Mouse (Mus musculus): ENCODE data around the gene Pex6.
A peak's percentile ranks its signal among the peaks of the same experiment; 100 is the strongest.

The Pex6 gene

DNA sequence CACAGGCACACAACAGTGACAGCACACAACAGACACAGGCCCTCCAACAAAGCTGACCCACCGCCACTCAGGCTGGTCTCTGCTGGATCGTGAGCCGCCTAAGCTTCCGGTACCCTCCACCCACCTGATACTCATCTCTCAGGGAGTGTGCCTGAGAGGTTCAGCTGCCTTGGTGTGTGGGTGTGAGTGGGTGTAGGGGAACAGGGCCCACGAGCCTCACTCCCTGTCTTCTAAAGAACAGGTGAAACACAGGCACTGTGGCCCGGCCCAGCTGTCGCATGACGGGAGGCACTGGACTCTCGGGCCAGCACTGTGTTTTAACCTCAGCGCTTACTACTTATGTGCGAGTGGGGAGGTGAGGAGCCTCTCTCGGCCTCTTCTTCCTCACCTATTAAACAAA is 9.2 kb upstream of the Pex6 start:
- DNase-seq = no peak

- no peak for DNase-seq
These were observed 8.8 kb upstream of the Pex6 start for GRCm38 (mm10) chr17:46702506-46702905.

GRCm38 (mm10) chr17:46703971-46704886 is 7.0 kb upstream of the Pex6 start:
- DNase-seq = no peak

- peak; percentile 98 for DNase-seq
These were observed 6.1 kb upstream of the Pex6 start, which contains the start of gene Ppp2r5d for GRCm38 (mm10) chr17:46704887-46705835. Gene Ppp2r5d, minus strand, starts transcription at chr17:46705111.

- no peak for DNase-seq
These were observed 4.7 kb upstream of the Pex6 start for GRCm38 (mm10) chr17:46706375-46707089.

DNA sequence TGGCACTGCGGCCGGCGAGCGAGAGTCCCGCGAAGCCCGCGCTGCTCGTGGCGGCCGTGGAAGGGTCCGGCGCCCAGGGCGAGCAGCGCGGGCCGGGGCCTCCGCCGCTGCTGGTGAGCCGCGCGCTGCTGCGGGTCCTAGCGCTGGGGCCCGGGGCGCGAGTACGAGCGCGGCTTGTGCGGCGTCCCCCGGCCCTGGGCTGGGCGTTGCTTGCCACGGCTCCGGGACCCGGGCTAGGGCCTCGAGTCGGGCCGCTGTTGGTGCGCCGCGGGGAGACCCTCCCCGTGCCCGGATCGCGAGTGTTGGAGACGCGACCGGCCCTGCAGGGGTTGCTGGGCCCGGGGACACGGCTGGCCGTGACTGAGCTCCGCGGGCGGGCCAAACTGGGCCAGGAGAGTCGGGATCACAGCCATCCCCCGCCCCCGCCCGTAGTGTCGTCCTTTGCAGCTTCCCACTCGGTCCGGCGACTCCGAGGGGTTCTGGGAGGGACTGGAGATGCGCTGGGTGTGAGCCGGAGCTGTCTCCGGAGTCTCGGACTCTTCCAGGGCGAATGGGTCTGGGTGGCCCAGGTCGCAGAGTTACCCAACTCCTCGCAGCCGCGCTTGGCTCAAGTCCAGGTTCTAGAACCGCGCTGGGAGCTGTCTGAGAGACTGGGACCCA is 479 bp downstream of the Pex6 start:
- peak; percentile 23 for DNase-seq

GRCm38 (mm10) chr17:46712442-46712841 is 1.2 kb downstream of the Pex6 start:
- DNase-seq = no peak

GRCm38 (mm10) chr17:46713849-46714248 is 2.6 kb downstream of the Pex6 start:
- no peak for DNase-seq

DNA sequence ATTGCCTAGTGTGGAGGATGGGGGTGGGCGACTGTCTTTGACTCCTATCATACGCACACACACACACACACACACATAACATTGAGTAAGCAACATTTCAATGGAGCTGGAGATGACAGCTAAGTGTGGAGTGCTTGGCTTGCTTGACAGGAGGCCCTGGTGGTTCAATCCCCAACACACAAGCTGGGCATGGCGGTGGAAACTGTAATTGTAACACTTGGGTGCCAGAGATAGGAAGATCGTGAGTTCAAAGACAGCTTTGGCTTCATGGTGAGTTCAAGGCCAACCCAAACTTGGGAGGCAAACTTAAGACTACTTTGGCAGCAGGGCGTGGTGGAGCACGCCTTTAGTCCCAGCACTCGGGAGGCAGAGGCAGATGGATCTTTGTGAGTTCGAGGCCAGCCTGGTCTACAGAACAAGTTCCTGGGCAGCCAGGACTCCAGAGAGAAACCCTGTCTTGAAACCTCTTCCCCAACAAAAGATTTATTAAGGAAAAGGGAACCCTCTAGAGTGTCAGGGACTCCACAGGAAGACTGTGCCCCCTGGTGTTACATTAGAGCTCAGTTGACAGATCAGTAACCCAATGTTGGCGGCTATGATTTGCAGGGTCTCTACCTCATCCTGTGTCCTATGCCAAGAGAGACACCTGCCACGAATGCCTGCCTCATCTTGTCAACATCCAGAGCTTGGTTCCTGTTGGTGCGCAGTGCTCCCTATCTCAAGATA is 3.7 kb downstream of the Pex6 start:
- DNase-seq = no peak

- DNase-seq = no peak
These were observed 9.8 kb downstream of the Pex6 start for GRCm38 (mm10) chr17:46721077-46721476.

- no peak for DNase-seq
These were observed 13.3 kb downstream of the Pex6 start for GRCm38 (mm10) chr17:46724477-46725084.

DNA sequence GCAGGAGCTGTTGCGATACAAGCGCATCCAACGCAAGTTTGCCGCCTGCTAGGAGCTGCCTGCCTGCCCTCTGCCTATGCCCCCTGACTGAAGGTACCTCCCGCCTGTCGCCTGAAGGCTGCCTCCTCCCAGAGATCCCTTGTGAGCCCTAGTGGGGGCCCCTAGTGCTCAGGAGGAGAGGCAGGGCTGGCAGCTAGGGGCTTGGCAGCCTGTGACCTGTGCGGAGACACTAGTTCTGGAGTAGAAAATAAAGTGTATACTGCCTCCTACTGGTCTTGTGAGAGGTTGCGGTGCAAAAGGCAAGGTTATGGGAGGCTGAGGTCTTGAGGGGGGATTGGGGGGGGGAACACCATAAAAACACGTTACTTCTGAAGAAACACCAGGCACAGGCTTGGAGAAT is 14.0 kb downstream of the Pex6 start:
- DNase-seq = no peak

GRCm38 (mm10) chr17:46725731-46726645 is 14.7 kb downstream of the Pex6 start:
- no peak for DNase-seq

GRCm38 (mm10) chr17:46727271-46727670 is 16.0 kb downstream of the Pex6 start:
- no peak for DNase-seq

DNA sequence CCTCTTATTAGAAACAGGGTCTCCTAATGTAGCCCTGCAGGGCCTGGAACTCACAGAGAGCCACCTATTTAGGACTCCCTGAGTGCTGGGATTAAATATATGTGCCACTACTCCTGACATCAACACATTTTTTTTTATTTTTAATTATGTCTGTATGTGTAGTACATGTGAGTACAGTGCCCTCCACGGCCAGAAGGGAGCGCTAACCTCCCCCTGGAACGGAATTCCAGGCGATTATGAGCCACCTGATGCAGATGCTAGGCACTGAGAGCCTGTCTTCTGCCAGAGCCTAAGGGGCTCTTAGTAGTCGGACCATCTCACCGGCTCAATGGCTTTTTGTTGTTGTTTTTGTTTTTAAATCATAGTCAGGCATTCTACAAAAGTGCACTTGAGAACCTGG is 16.8 kb downstream of the Pex6 start:
- no peak for DNase-seq

- DNase-seq = no peak
These were observed 17.2 kb downstream of the Pex6 start for GRCm38 (mm10) chr17:46728496-46728895.

- no peak for DNase-seq
These were observed 17.6 kb downstream of the Pex6 start, which contains the start of gene Gnmt for GRCm38 (mm10) chr17:46728904-46729318. Gene Gnmt, minus strand, starts transcription at chr17:46729168.

- DNase-seq = no peak
These were observed 22.8 kb downstream of the Pex6 start for GRCm38 (mm10) chr17:46734055-46734454.

DNA sequence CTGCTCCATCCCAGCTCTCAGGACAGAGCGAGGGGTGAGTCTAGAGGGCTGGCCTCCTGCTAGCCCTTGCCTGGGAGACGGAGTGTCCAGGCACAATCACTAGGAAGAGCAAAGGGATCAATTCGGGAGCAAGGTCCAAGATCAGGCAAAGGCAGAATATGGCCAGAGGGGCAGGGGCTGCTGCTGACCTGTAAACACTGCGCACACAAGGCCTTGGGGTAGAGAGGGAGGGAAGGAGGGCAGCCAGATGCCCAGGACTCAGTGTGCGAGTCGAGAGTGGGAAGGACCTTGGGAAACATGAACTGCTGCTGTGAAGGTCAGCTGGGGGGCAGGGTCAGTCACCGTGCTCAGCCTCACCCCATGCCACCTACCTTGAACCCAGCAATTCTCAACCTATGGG is 24.0 kb downstream of the Pex6 start:
- no peak for DNase-seq

DNA sequence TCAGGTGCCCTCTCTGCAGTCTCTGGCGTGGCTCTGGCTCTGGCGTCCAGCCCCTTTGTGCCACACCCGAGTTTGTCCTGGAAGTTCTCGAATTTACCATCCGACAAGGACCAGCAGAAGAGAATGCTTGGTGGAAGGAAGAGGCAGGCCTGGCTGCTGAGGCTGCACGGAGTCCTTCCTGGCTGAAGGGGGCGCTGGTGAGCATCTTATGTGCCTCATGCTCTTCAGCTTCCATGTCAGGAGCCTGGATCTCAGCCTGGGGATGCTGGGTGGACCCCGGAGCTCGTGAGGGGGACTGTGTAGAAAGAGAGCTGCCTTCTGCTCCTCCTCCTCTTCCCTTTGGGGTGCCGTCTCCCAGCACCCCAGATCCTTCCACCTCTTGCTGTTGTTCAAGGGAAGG is 24.9 kb downstream of the Pex6 start:
- no peak for DNase-seq
